Mouse (Mus musculus): ENCODE measurements around the gene Ifne. TPM values are rescaled to one million over a fixed set of nuclear protein-coding genes. Genes with fewer than 3 reads are reported as not detected.

Ifne gene
- not detected in 2 replicates for polyA plus RNA-seq (2012; ENCODE audit: insufficient read depth, insufficient read length, low replicate concordance, missing spikeins)

DNA sequence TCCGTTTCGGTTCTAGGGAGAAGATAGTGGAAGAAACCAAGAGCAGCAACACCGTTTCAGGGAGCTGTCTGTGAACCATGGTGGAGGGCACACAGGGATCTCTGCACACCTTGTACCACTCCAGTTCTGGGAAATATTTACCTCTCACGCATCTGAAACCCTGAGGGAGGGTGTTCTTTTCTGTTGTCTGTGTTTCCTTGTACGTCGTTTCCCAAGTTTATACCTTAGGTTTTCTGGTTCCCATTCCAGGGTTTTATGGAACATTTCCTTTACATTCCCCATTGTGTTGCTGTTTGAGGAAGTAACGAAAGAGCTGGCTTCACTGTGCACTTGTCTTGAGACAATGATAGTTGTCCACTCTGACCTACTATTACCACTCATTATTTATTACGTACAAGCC, at the start of gene Ifne:
Gene Ifne (minus strand): TSS at position 101 of the 400 bp plus-strand sequence.
- WGBS, result 83% methylated on average over 8 of the region's 8 CpGs
- Histone ChIP-seq H3K27ac (ENCODE audit: insufficient read depth, low read depth, low read length) (no peak within 1 kb of the TSS), H3K4me1 (ENCODE audit: control insufficient read depth, insufficient read depth, low read length) (0 out of 2 replicates have a peak, but pooled peaks cover 2% of the 10 kb centered on the region), H3K4me3 (ENCODE audit: insufficient read depth, low read depth, low read length) (no peak within 1 kb of the TSS)
- no peak for TF ChIP-seq POLR2A (IDR thresholded peaks at IDR 0.05; ENCODE audit: insufficient read depth, low read depth, low read length)
- no peak for TF ChIP-seq CTCF (IDR thresholded peaks at IDR 0.05; ENCODE audit: insufficient read depth, low read depth, low read length)

DNA sequence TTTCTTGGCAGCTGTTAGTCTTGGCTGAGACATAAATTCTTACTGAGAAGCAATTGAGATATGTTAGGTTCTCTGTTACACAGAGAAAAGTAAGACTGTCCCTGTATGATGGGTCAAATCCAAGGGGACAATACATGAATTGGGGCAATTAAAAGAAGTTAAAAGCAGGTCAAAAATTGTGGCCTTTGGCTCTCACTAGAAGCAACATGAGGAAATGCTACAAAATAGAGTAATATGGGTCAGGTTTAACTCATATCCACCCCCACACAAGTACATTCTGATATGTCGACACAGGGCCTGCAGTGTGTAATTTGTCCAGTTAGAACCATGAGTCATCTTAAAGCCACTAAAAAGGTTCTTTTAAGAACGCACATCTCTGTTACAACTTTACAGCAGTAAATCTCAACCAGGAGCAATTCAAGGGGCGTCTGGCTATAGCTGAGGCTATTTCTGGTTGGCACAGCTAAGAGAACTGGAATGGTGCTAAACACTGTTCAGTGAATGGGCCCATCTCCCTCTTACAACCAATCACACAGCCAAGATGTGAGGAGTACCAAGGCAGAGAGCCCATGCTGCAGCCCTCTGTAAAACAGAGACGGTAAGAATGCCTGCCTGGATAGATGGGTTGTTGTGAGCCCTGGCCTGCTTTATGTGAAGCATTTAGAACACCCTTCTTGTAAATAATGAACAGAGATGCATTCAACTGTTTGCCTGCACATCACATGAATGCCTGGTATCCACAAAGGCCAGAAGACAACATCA, 48.5 kb upstream of the Ifne start:
- H3K27ac ChIP-seq (ENCODE audit: insufficient read depth, low read depth, low read length), result no peak overlapping the region
- no peaks in the 10 kb centered on the region for H3K4me1 ChIP-seq (ENCODE audit: control insufficient read depth, insufficient read depth, low read length)
- TF ChIP-seq POLR2A (IDR thresholded peaks at IDR 0.05; ENCODE audit: insufficient read depth, low read depth, low read length), result no peak
- TF ChIP-seq CTCF (IDR thresholded peaks at IDR 0.05; ENCODE audit: insufficient read depth, low read depth, low read length), result no peak
- no peak overlapping the region for H3K4me3 ChIP-seq (ENCODE audit: insufficient read depth, low read depth, low read length)
- 60% methylated on average over 4 of the region's 4 CpGs for WGBS

DNA sequence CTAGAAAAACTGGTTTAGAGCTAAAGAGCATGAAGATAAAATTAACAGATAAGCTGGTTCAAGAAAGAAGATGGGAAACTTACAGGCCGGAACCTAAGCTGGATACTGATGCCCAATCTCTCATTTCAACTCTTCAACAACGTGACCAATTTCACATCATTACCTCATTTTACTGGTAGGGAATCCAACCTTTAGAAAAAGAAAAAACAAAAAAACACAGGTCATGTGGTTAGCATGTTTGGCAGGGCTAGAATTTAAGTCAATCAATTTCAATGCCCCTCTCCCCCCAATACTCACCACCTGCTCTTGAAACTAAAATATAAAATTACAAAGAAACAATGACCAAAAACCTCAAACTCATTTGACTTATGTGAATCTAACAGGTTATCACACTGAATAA, 47.8 kb upstream of the Ifne start:
- WGBS, result 80% methylated on average over 2 of the region's 2 CpGs
- H3K4me1 ChIP-seq (ENCODE audit: control insufficient read depth, insufficient read depth, low read length), result no peaks in the 10 kb centered on the region
- no peak overlapping the region for H3K27ac ChIP-seq (ENCODE audit: insufficient read depth, low read depth, low read length)
- TF ChIP-seq CTCF (IDR thresholded peaks at IDR 0.05; ENCODE audit: insufficient read depth, low read depth, low read length), result no peak
- TF ChIP-seq POLR2A (IDR thresholded peaks at IDR 0.05; ENCODE audit: insufficient read depth, low read depth, low read length), result no peak
- H3K4me3 ChIP-seq (ENCODE audit: insufficient read depth, low read depth, low read length), result no peak overlapping the region

DNA sequence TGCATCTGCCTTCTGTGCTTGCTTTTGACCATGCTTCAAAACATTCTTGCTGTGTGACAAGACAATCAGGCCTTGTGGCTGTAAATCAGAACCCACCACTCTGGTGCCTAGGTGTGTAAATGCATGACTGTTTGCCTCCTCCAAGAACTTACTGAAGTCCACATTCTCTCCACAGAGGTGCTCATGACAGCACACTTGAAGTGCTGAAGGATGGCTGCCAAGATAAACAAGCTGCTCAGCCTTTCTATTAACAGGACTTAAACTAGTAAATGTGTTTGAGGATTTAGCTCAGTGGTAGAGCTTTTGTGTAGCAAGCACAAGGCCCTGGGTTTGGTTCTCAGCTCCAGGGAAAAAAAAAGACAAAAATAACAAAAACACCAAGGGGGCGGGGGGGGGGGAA, 46.6 kb upstream of the Ifne start:
- WGBS, result 94% methylated on average over 1 of the region's 1 CpGs
- no peak overlapping the region for H3K4me3 ChIP-seq (ENCODE audit: insufficient read depth, low read depth, low read length)
- H3K4me1 ChIP-seq (ENCODE audit: control insufficient read depth, insufficient read depth, low read length), result no peaks in the 10 kb centered on the region
- no peak overlapping the region for H3K27ac ChIP-seq (ENCODE audit: insufficient read depth, low read depth, low read length)
- TF ChIP-seq CTCF (IDR thresholded peaks at IDR 0.05; ENCODE audit: insufficient read depth, low read depth, low read length), result no peak
- no peak for TF ChIP-seq POLR2A (IDR thresholded peaks at IDR 0.05; ENCODE audit: insufficient read depth, low read depth, low read length)

DNA sequence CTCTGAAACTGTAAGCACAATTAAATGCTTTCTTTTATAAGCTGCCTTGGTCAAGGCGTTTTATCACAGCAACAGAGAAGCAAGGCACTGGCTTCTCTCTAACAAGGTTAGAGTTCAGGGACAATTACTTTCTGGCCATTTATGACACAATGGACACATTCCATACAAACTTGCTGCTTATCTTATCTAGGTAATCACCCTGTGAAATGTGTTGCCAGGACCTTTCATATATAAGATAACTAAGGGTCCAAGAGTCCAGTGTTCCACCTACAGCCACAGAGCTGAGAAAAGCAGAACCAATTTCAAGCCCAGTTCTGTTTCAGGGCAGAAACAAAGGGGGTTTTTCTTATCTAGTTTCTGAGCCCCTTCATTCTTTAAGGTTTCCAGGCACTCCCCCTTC, 46.1 kb upstream of the Ifne start:
- Histone ChIP-seq H3K4me1 (ENCODE audit: control insufficient read depth, insufficient read depth, low read length) (no peaks in the 10 kb centered on the region), H3K27ac (ENCODE audit: insufficient read depth, low read depth, low read length) (no peak overlapping the region), H3K4me3 (ENCODE audit: insufficient read depth, low read depth, low read length) (no peak overlapping the region)
- TF ChIP-seq CTCF (IDR thresholded peaks at IDR 0.05; ENCODE audit: insufficient read depth, low read depth, low read length), result no peak
- no peak for TF ChIP-seq POLR2A (IDR thresholded peaks at IDR 0.05; ENCODE audit: insufficient read depth, low read depth, low read length)
- WGBS, result 100% methylated on average over 1 of the region's 1 CpGs

DNA sequence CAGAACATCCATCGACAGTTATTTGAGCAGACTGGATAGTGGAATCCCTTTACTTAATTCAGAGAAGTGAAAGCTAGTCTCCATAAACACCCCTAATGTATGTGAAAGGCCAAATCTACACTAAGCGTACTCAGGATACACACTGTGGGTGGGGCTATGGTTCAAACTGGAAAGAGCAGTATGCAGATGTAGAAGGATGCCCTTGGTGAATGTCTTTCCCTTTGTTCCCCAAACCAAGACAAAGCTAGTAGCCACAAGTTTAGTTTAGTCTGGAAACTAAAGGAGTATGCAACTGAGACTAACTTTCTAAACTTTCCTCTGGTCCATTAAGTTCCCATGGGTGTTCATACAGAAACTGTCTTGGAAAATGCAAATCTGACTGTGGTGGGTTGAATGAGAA, 45.5 kb upstream of the Ifne start:
- H3K4me1 ChIP-seq (ENCODE audit: control insufficient read depth, insufficient read depth, low read length), result no peaks in the 10 kb centered on the region
- TF ChIP-seq CTCF (IDR thresholded peaks at IDR 0.05; ENCODE audit: insufficient read depth, low read depth, low read length), result no peak
- TF ChIP-seq POLR2A (IDR thresholded peaks at IDR 0.05; ENCODE audit: insufficient read depth, low read depth, low read length), result no peak
- H3K4me3 ChIP-seq (ENCODE audit: insufficient read depth, low read depth, low read length), result no peak overlapping the region
- 98% methylated on average over 2 of the region's 2 CpGs for WGBS
- H3K27ac ChIP-seq (ENCODE audit: insufficient read depth, low read depth, low read length), result no peak overlapping the region

DNA sequence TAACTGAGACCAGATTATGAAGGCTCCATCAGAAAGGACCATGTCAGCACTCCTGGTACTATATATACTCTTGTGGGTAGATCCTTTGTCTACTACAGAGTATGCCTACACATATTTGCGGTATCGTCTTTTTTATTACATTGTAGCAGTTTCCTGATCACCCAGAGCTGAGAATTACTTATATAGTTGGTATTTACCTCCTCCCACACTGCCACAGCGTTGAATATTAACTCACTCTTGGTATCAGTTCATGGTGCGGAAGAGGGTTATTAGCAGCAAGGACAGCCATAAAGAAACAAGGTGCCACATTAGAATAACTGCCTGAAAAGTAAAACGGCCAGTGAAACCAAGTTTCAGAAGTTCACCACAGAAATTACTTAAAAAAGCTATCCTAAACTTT, 41.3 kb upstream of the Ifne start:
- H3K4me1 ChIP-seq (ENCODE audit: control insufficient read depth, insufficient read depth, low read length), result no peaks in the 10 kb centered on the region
- H3K27ac ChIP-seq (ENCODE audit: insufficient read depth, low read depth, low read length), result no peak overlapping the region
- WGBS, result 85% methylated on average over 5 of the region's 5 CpGs
- TF ChIP-seq CTCF (IDR thresholded peaks at IDR 0.05; ENCODE audit: insufficient read depth, low read depth, low read length) (no peak), POLR2A (IDR thresholded peaks at IDR 0.05; ENCODE audit: insufficient read depth, low read depth, low read length) (no peak)
- no peak overlapping the region for H3K4me3 ChIP-seq (ENCODE audit: insufficient read depth, low read depth, low read length)

DNA sequence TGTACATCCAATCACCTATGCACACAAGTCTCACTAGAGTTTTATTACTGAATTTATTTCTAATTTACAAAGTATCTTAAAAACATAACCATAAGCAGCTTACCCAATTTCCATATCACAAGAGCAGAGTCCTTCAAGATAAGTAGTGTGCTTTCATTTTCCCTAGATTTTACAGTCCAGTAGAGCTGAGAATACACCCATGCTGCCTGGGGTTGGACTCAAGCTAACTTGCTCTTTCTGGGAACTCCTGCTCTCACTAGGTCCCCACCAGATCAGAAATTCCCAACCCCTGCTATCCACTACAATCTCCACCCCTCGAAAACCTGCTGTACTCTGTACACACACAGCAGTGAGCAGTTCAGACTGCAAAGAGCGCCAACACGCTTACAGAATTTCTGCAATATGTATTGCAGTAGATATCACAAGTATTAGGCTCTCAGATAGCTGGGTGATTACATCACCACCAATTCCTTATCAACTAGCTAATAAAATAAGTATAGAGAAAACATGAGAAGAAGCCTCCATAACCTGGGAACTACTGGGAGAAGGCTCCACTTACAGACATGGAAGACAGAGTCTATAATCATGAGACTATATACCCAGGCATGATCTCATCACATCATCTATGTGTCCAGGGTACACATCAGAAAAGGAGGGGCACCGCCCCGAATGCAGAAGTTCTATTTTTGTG, 37.9 kb upstream of the Ifne start:
- H3K4me1 ChIP-seq (ENCODE audit: control insufficient read depth, insufficient read depth, low read length), result no peaks in the 10 kb centered on the region
- H3K4me3 ChIP-seq (ENCODE audit: insufficient read depth, low read depth, low read length), result no peak overlapping the region
- no peak overlapping the region for H3K27ac ChIP-seq (ENCODE audit: insufficient read depth, low read depth, low read length)
- TF ChIP-seq POLR2A (IDR thresholded peaks at IDR 0.05; ENCODE audit: insufficient read depth, low read depth, low read length) (no peak), CTCF (IDR thresholded peaks at IDR 0.05; ENCODE audit: insufficient read depth, low read depth, low read length) (no peak)
- WGBS, result 92% methylated on average over 5 of the region's 5 CpGs

DNA sequence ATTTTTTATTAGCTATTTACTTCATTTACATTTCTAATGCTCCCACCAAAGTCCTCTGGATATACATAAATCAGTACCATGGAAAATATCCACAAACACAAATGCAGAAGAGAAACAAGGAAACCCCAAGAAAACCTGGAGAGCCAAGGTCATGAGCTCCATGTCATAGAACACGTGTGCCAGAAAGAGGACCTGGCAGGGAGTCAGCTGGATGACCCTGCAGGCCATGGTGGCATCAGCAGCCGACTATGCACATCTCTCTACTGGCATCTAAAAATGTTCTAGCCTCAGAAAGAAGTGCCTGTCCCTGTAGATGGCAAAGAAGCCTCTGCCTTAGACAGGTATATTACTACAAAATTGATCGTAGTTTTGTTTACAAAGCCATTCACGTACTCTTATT, 36.3 kb upstream of the Ifne start:
- 84% methylated on average over 4 of the region's 4 CpGs for WGBS
- H3K4me3 ChIP-seq (ENCODE audit: insufficient read depth, low read depth, low read length), result no peak overlapping the region
- H3K27ac ChIP-seq (ENCODE audit: insufficient read depth, low read depth, low read length), result no peak overlapping the region
- no peak for TF ChIP-seq POLR2A (IDR thresholded peaks at IDR 0.05; ENCODE audit: insufficient read depth, low read depth, low read length)
- no peak for TF ChIP-seq CTCF (IDR thresholded peaks at IDR 0.05; ENCODE audit: insufficient read depth, low read depth, low read length)
- H3K4me1 ChIP-seq (ENCODE audit: control insufficient read depth, insufficient read depth, low read length), result no peaks in the 10 kb centered on the region

All from olfactory bulb, adult 2 months (tissue).